Mouse (Mus musculus): Measurements from ENCODE around the gene Fosb.

The Fosb gene

DNA sequence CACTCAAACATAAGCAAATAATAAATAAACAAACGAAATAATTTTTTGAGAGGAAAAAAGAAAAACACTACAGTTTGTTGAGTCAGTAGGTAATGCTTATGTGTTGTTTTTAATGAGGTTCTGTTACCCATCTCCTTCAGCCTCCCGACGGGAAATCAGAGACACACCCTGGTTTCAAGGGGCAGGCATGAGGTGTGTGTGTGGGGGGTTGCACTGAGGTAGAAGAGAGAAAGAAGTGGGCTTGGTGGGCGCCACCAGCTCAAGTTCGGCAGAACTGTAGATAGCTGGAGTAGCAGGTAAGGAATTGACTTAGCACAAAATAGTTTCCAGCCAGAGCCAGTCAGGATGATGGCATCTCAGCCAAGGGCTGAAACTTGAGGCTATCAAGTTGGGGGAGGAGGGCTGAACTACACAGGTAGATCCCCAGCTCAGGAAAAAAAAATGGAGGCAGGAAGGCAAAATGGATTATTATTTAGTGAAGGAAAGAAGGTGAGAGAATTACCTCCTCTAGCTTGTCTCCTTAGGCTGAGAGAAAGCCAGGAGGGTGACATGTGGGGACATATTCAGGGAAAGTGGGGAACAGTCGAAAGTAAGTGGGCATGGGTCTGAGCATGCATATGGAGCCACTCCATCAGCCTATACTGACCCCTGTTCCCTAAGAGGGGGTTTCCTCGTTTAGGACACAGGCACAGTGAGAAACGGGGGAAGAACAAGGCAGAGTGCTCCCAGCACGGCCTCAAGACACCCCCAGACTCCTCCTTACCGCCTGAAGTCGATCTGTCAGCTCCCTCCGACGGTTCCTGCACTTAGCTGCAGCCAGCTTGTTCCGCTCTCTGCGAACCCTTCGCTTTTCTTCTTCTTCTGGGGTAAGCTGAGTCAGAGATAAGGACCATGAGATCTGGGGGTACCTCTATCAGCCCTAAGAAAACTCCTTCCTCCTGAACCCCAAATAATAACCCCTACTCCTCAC lies 3.8 kb downstream of the Fosb start:
- no peak for DNase-seq

DNA sequence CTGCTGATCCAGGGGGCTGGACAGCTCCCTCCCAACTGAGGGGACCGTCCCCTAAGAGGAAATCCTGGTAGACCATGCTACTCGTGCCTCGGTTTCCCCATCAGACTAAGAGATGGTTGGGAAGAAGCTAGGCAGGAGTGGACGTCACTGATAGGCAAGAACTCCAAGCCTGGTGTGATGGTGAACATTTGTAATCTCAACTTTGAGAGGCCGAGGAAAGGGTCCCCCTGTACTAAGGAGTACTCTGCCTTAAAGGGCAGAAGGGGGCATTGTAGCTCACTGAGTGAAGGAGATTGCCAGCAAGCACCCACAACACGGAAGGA lies 4.5 kb downstream of the Fosb start:
- no peak for DNase-seq

DNA sequence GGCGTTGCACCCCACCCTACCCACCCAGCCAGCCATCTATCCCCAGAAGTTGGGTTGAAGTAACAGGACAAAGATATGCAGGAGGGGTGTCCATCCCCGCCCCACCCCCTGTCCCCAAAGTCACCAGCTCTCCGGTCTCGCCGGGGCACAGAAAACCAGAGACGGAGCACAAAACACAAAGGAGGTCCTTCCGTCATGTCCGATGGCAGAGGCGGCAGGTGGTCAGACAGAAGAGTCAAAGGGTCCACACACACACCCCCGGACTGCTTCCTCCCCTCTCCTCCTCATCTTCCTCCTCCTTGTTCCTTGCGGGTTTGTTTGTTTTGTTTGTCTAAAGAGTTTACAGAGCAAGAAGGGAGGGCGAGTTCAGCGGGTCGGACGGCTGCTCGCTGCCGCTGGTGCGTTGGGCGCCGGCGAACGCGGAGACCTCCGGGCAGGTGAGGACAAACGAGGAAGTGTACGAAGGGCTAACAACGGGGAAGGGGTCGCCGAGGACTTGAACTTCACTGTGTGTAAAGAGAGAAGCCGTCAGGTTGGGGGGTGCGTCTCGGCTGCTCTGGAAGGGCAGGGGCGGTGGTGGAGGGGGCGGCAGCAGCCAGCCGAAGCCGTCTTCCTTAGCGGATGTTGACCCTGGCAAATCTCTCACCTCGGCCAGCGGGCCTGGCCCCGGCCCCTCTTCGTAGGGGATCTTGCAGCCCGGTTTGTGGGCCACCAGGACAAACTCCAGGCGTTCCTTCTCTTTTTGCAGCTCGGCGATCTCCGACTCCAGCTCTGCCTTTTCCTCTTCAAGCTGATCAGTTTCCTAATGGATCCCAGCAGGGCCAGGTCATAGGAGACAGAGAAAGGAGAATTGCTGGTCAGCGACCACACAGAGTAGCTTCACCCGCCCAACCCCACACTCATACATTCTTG lies 5.1 kb downstream of the Fosb start:
- DNase-seq, result peak in 1 of 2 experiments; percentile 20

DNA sequence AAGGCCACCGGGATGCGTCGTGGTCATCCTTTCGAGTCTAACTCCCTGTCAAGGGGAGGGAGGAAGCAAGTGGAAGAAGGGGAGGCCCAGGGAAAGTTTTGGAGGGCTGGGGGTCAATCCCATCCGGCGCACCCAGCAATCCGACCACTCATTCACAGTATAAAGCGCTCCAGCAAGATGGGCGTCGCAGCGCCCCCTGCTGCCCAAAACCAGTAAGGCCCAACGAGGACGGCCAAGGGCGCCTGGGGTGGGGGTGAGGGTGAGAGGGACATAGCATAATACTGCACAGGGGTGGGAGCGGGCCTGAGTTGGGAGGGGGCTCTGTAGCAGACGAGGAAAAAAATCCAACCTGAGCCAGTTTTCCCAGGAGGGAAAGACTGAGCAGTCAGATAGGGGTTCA lies 6.1 kb downstream of the Fosb start:
- peak; percentile 88 to 93 for DNase-seq

DNA sequence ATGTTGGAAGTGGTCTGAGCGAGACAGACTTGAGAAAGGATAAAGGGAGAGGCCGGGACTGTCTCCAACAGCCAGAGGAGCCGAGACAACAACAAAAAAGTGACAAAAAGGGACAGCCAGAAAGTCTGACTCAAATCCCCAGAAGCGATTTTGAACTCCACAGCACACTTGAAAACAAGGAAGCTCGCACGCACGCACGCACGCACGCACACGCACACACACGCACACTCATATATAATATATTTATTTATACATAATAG lies 6.9 kb downstream of the Fosb start:
- DNase-seq, result no peak

DNA sequence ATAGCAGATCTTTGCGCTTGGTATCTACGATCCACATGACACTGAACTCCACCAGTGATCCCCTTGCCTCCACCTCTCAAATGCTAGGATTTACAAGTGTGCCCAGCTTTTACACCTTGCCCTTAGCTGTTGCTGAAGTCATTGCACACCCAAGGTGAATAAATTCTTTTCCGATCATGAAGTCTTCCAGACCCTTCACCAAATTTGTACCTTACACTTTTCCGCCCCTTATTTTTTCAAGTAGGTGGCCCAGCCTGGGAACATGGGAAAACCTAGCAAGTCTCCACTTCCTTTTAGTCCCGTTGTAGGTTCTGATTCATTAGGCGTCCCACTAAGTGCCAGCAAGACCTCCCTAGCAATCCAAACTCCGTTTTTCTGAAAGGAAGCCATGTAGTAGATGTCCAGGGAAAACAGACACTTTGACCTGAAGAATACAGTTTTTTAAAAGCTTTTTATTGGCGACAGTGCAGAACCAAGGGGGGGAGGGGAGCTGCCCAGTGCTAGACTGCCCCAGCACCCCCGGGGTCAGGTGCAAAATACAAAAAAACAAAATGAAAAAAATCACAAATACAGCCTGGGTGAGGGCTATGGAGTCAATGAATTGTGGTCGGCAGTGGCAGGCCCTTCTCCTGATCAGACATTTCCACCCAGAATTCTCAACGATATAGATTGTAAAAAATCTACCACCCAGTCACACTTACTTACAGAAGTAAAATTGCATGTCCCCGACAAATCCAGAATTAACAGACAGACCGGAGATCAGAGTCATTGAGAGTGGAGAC lies 7.4 kb downstream of the Fosb start:
- peak in 1 of 2 experiments; percentile 23 for DNase-seq

DNA sequence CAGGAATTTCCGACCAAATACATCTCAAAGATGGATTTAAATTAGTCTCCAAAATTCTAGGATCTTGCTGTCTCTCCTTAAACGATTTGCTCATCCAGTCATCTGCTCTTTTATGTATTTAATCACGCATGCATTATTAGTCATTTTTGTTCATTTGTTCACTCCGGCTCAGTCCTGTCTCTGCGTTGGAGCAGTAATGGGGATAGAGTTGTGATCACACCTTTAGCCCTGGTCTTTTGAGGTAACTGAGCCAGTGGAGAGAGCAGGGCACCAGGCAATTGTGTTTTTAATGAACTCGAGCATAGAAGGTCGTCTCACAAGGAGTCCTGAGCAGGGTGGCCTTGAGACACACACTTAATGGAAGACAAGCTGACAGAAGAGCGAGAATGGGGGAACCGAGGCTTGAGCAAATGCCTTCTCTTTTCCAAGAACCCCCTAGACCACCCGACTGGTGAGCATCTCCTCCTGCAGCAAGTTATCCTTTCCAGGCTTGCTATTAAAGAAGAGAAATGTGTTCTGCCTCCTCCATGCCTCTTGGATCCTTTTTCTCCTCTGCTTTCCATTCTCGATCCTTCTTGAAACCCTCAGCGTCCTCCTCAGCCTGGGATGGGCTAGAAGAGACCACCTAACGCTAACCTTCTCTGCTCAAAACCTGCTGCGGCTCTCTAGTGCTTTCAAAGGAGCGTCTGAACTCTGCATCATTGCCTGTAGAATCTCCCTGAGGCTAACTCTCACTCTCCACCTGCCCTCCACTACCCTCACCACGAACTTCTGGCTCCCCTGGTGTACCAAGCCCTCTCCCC lies 8.2 kb downstream of the Fosb start:
- peak; percentile 27 to 43 for DNase-seq

DNA sequence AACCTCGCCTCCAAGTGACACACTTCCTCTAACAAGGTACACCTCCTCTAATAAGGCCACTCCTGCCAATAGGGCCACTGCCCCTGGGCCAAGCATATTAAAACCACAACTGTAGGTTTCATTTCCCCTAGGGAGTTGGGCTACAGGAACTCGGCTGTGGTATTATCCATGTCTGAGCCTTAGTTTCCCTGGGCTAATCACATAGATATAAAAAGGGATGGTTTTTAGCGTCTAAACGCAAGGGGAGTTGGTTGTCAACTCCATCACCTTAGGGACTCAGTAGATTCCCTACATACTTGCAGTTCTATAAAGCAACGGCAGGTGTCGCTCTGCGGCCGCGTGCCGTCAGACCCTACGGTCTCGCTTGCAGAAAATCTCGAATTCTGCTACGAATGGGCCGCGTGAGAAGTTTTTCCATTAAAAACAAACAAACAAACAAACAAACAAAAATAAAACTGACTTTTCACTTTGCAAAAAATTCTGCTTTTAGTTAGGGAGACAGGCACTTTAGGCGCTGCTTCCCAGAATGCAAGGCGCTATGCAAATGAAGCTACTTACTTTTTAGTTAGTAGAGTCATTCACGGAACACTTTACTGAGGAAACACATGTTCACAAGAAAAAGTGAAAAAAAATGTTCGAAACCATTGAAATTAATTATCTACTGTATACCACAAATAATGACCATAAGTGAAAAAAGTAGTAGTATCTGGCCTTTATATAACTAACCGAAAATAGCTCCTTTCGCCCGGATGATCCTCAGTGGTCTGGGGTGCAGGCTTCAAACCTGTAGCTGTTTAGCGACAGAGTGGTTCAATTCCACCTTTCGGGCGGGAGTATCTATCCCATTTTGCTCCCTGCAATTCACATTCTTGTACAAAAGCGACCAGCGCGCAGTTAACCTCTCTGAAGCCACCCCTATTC lies 9.1 kb downstream of the Fosb start:
- peak; percentile 86 to 93 for DNase-seq

DNA sequence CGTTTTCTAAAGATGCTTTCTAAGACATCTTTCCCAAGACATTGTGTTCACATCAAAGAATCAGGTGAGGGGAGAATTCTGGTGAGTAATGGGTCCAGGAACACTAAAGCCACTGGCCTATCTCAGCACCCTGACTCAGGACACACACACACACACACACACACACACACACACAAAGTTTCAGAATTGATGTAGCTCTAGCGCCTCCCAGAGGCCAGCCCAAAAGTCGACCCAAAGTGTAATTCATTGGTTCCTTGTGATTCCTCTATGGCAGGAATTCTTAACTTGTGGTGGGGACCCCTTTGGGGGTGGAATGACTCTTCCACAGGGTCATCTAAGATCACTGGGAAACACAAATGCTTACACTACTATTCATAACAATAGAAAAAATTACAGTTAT lies 10.7 kb downstream of the Fosb start:
- peak; percentile 61 to 78 for DNase-seq

DNA sequence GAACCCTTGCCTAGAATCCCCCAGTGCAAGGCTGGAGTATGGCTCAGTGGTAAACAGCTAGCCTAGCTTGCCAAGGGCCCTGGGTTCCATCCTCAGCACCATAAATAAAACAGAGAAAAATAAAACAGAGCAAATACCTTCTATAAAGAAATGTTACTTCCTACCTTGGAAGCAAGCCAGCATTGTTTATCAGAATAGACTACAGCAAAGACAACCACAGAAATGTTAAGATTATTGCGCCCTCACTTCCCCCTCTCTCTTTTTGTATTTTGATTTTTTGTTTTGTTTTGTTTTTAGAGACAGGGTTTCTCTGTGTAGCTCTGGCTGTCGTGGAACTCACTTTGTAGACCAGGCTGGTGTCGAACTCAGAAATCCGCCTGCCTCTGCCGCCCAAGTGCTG lies 12.1 kb downstream of the Fosb start:
- DNase-seq, result no peak

DNA sequence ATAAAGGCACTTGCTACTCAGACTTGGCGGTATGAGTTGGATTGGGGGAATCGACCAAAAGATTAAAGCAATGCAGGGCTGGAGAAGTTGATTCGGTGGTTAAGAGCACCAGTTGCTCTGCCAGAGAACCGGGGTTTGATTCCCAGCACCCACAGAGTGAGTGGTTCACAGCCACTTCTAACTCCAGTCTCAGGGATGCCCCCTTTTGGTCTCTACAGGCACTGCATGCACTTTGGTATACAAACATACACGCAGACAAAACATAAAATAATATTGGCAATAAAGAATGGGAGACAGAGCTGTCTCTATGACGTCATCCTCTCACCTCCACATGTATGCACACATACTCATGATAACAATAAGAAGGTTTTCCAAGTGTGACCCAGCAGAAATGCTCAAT lies 12.8 kb downstream of the Fosb start:
- DNase-seq, result peak in 1 of 2 experiments; percentile 38

DNA sequence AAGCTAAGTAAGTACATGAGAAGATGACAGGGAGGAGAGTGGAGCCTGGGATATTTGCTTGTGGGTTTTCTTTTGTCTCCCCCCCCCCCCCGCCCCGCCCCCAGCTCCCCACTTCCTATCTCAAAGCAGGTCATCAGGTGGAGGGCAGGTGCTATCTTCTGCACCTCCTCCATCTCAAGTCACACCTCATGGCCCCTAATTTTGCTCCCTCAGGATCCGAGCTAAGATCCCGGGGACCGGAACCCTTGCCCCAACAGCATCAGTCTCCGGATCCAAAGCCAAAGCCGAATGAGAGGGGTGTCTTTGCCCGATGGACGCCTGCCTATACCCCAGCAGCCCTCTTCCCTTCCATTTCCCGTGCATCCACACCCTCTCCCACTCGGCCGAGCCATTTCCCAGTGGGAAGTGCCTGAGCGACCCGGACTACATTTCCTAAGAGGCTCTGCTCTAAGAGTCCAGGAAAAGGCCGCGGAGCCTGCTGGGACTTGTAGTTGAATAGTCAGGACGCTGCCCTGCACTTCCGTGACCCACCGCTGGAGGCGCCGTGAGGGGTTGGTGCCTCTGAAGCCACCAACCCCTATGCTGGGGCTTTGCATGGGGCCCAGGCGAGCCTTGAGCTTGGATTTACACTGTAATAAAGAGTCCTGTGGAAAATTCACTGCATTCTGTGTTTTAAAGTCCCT lies 14.2 kb downstream of the Fosb start:
- peak; percentile 99 to 100 for DNase-seq

DNA sequence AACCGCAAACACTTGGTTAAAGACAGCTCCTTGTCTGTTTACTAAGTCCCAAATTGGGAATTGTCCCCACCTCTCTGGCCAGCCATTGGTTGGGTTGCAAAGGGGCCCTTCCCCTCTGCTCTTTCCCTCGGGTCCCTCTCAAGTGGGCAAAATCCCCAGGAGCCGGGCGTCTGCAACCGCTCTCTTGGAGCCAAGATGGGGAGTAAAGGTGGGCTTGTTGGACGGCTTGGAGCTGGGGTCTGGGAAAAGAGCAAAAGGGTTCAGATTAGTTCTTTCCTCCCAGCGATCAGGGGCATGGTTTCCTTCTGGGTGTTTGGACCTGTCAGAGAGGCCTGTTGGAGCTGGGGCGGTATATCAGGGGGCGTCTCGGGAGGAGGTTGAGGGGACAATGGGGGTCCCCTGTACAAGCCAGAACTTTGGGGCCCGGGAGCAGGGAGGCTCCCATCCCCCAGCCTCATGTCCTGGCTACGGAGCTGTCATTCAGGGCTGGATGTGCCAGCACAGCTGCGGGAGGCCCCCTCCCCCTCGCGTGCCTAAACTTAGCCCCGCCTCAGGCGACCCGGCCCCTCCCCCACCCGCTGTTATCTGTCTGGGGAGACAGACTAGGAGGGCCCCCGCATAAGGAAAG lies 18.8 kb downstream of the Fosb start:
- peak in 1 of 2 experiments; percentile 50 for DNase-seq

DNA sequence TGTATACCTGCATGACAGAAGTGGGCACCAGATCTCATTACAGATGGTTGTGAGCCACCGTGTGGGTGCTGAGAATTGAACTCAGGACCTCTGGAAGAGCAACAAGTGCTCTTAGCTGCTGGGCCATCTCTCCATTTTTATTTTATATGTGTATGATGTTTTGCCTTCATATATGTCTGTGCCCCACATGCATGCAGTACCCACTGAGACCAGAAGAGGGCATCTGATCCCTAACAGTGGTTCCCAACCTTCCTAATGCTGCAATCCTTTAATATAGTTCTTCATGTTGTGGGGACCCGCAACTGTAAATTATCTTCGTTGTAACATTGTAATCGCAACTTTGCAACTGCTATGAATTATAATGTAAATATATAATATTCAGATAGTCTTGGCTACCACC lies 25.1 kb downstream of the Fosb start:
- DNase-seq, result peak; percentile 65 to 85

DNA sequence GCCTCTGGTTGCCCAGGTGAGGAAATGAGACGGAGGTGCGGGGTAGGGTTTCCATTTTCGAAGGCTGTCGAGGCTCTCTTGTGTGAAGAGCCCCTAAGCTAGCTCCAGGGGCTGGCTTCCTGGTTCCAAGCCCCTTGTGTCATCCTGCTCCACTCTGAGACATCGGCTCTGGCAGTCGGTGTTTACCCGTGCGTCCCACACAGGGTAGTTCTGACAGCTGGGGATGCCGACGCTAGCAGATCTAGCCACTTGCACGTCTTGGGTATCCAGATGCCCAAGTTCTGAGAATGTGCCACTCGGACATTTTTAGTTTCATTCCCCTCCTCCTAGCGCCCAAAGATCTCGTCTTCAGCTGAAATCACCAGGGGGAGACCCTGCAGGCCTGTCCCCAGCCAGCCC lies 26.4 kb downstream of the Fosb start:
- no peak for DNase-seq

DNA sequence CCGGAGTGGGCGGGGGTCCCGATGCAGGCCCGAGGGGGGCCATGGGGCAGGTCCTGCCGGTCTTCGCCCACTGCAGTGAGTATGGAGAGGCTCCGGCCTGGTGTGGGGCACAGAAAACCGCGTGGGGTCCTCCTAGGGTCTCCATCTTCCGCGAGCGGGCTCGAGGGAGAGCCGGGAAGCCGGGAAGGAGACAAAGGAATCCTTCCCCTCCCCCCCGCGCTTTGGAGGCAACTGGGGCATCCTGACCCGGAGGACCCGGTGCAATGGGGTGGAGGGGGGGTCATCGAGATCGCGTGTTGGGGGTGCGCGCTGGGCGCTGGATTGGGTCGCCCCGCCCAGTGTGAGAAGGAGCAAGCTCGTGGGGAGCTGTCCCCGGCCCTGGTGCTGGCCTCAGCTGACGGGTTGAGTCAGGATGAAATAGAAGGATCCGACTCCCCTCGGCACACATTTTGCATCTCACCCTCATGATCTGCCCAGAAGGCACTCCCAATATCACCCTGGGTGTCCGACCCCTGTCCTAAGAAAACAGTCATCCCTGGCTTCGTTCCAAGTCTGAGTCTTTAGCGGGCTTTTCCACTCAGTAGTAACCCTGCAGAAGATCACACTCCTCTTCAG lies 27.0 kb downstream of the Fosb start:
- DNase-seq, result peak; percentile 67 to 76

DNA sequence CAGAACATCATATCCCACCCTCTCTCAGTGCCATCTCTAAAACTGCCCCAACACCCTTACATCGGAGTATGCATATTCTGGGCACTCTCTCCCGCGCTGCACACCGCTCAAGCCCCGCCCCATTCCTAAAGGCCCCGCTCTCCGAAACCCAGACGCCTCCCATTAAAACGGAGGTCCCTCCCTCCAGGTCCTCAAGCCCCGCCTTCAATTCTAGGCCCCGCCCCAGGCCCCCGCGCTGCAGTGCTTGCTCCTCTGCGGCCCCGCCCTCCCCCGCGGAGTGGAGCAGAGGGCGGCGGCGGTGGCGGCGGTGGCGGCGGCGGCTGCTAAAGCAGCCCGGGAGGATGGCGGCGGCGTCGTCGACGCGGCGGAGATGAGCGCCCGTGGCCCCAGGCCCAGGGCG lies 27.5 kb downstream of the Fosb start, which contains the start of gene Rtn2:
Gene Rtn2 (plus strand): TSS at position 240 of the 400 bp plus-strand sequence.
- DNase-seq, result peak; percentile 91 to 96

DNA sequence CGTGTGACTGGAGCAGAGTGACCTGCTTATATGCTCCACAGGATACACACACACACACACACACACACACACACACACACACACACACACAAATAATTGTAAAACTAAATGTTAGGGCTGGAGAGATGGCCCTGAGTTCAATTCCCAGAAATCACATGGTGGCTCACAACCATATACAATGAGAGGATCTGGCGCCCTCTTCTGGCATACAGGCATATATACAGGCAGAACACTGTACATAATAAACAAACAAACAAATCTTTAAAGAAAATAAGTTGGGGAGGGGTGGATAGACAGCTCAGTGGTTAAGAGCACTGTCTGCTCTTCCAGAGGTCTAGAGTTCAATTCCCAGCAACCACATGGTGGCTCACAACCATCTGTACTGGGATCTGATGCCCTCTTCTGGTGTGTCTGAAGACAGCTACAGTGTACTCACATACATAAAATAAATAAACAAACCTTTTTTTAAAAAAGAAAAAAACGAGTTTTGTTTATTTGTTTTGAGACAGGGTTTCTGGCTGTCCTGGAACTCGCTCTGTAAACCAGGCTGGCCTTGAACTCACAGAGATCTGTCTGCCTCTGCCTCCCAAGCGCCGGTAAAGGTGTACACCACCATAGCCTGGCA lies 28.1 kb downstream of the Fosb start:
- DNase-seq, result peak; percentile 34 to 68

DNA sequence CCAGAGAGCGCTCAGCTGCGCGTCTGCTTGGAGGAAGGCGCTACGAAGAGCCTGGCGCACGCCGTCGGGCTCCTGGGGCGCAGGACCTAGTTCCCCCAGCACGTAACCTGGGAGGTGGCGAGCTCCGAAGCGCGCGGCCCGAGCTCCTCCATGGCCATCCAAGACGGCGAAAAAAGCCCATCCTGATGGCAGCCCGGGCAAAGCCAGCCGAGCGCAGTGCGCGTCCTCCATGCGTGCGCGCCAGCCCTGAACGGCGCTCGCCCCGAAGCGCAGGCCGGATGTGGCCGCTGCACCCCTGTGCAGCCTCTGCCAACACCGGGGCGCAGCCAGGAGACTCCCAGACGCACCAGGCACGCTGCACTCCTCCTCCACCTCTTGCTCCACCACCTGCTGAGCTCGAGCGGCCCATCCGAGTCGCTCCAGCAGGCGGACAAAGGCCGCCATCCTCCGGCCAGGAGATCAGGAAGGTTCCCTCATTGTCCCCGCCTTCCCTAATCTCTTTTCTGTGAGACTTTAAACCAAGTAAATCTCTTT lies 30.2 kb downstream of the Fosb start, which contains the start of gene Ppm1n:
Gene Ppm1n (minus strand): TSS at position 484 of the 534 bp plus-strand sequence.
- DNase-seq, result peak; percentile 40 to 63

Data from cerebellum, postnatal 25 days (tissue).